Mouse (Mus musculus) heart, adult 2 months (tissue): ENCODE data around the gene Abcc9. TPM values are rescaled to one million over a fixed set of nuclear protein-coding genes. Genes with fewer than 3 reads are reported as not detected.

Source experiments
- DNase-seq, 2 experiments: peaks; one replicate each; pipeline ENCODE4 v3.0.0; 2021
- H3K27ac ChIP-seq: fragments of 200-600 bp; 2 replicates; pipeline ENCODE4 v1.8.1; 2022
- H3K27me3 ChIP-seq: fragments of 200-500 bp; 2 replicates; pipeline ENCODE4 v1.6.1; 2012; ENCODE audit warnings: mild to moderate bottlenecking, low read length, inconsistent platforms, mixed read lengths; ENCODE audit not compliant: control insufficient read depth, insufficient read depth
- H3K36me3 ChIP-seq: fragments of 200-500 bp; 2 replicates; pipeline ENCODE4 v1.6.1; 2012; ENCODE audit warnings: low read length, inconsistent platforms; ENCODE audit not compliant: control insufficient read depth, insufficient read depth
- H3K4me1 ChIP-seq: fragments of 200-500 bp; 2 replicates; pipeline ENCODE4 v1.6.1; 2011; ENCODE audit warnings: low read length; ENCODE audit not compliant: control insufficient read depth, insufficient read depth
- H3K4me3 ChIP-seq: fragments of 200-600 bp; 2 replicates; pipeline ENCODE4 v1.8.1; 2022
- H3K79me2 ChIP-seq: fragments of 200-500 bp; replicated peaks from 2 replicates; pipeline ENCODE4 v1.6.1; 2012; ENCODE audit warnings: mild to moderate bottlenecking, inconsistent platforms, low read length, moderate library complexity, mixed read lengths; ENCODE audit not compliant: control insufficient read depth, insufficient read depth
- H3K9ac ChIP-seq: fragments of 200-500 bp; 2 replicates; pipeline ENCODE4 v1.6.1; 2012; ENCODE audit warnings: low read depth, mild to moderate bottlenecking, control low read depth, inconsistent platforms, low read length, mixed read lengths
- CTCF ChIP-seq: fragments of 200-600 bp; IDR thresholded peaks from 2 replicates; pipeline ENCODE4 v1.8.1; 2022; ENCODE audit warnings: antibody characterized with exemption, mild to moderate bottlenecking, moderate library complexity
- EP300 ChIP-seq: fragments of 200-500 bp; IDR thresholded peaks from 2 replicates; pipeline ENCODE4 v1.6.1; 2011; ENCODE audit warnings: low read depth, low read length, control low read depth; ENCODE audit not compliant: insufficient read depth
- POLR2A ChIP-seq: fragments of 200-500 bp; IDR thresholded peaks from 2 replicates; pipeline ENCODE4 v1.6.1; 2011; ENCODE audit warnings: mild to moderate bottlenecking, low read depth, low read length, control low read depth; ENCODE audit not compliant: insufficient read depth
- WGBS: fragments of 180-500 bp; shearing (Covaris S2); methylation state at CpG from one replicate; pipeline ENCODE4 v1.1.7; 2018; 5-methylcytosine and 5-hydroxymethylcytosine counted together
- intact Hi-C: fragments of 180-260 bp; cut with DNase I; formaldehyde crosslinking; loops from one replicate; pipeline ENCODE4 v1.15.1; 2025
- polyA plus RNA-seq: library from polyadenylated mRNA; depleted of rRNA; stranded (reverse); fragments of >200 nt; gene quantifications from 2 replicates; pipeline ENCODE4 v1.2.3, GENCODE M21; 2012; rRNA removed
- total RNA-seq, 2 experiments: library from RNA; stranded (reverse); gene quantifications; 2 replicates each; pipeline ENCODE4 v1.2.3; 2021

Abcc9 gene
- total and polyA plus RNA-seq, 3 experiments, result 57.8 to 235 (median 227) TPM

- no peak for TF ChIP-seq CTCF
- peak overlapping the region; percentile 2; the same call in 1 of the 2 replicates for H3K27ac ChIP-seq
- intact Hi-C loops, result no loop called here
Measured at GRCm38 (mm10) chr6:142540561-142541160, 161.5 kb downstream of the Abcc9 start.

GRCm38 (mm10) chr6:142540131-142540530, 162.0 kb downstream of the Abcc9 start:
- no peak for DNase-seq
- Histone ChIP-seq H3K9ac (no peak overlapping the region), H3K27ac (peak overlapping the region; percentile 33; the same call in 1 of the 2 replicates), H3K36me3 (no peaks in the 10 kb centered on the region; the same call in 1 of the 2 replicates), H3K4me3 (no peak overlapping the region), H3K27me3 (no peaks in the 10 kb centered on the region), H3K4me1 (peaks cover 5% of the 10 kb centered on the region), H3K79me2 (no peaks in the 10 kb centered on the region)
- intact Hi-C loops, result no loop called here
- TF ChIP-seq CTCF (no peak), POLR2A (no peak), EP300 (no peak)
- 57% methylated on average over 5 of the region's 5 CpGs for WGBS

More at GRCm38 (mm10) chr6:142540561-142541160, 161.5 kb downstream of the Abcc9 start:
- peaks cover 5% of the 10 kb centered on the region for H3K4me1 ChIP-seq
- no peak for DNase-seq
- WGBS, result 68% methylated on average over 10 of the region's 10 CpGs
- no peaks in the 10 kb centered on the region; the same call in 1 of the 2 replicates for H3K36me3 ChIP-seq
- H3K79me2 ChIP-seq, result no peaks in the 10 kb centered on the region
- H3K9ac ChIP-seq, result no peak overlapping the region
- no peak overlapping the region for H3K4me3 ChIP-seq
- no peaks in the 10 kb centered on the region for H3K27me3 ChIP-seq

GRCm38 (mm10) chr6:142538503-142538902, 163.6 kb downstream of the Abcc9 start:
- 27% methylated on average over 17 of the region's 17 CpGs for WGBS
- Histone ChIP-seq H3K79me2 (no peaks in the 10 kb centered on the region), H3K27ac (peak overlapping the region; percentile 56), H3K36me3 (no peaks in the 10 kb centered on the region; the same call in 1 of the 2 replicates), H3K9ac (no peak overlapping the region), H3K4me3 (no peak overlapping the region), H3K27me3 (no peaks in the 10 kb centered on the region), H3K4me1 (peaks cover 5% of the 10 kb centered on the region)
- peak; percentile 85 for TF ChIP-seq EP300
- 0 out of 2 replicates have a peak, but pooled peaks have one; percentile 20 for TF ChIP-seq POLR2A
- TF ChIP-seq CTCF, result no peak
- intact Hi-C loops, result no loop called here
- DNase-seq, result peak; percentile 46 to 70

Other genes starting within 250 kb of the Abcc9 start
- gene Gys2, start 229.2 kb downstream of the Abcc9 start, total RNA-seq, result under 1 TPM; 0.09 to 0.39 TPM
- gene Gys2, start 229.2 kb downstream of the Abcc9 start, polyA plus RNA-seq, result 0.50 and 1.0 TPM in 2 replicates
- gene Ldhb, start 194.4 kb downstream of the Abcc9 start, total RNA-seq, result 1,000 to 10,000 TPM; 2,754 to 3,232 TPM
- 2,197 and 2,972 TPM in 2 replicates for gene Ldhb, start 194.4 kb downstream of the Abcc9 start, polyA plus RNA-seq
- gene Kcnj8, start 130.7 kb downstream of the Abcc9 start, total RNA-seq, result 10 to 100 TPM; 21.5 to 23.6 TPM
- 32.4 and 46.9 TPM in 2 replicates for gene Kcnj8, start 130.7 kb downstream of the Abcc9 start, polyA plus RNA-seq
- 10 to 100 TPM; 35.0 to 35.9 TPM for gene Cmas, start 54.4 kb upstream of the Abcc9 start, total RNA-seq
- 11.7 and 18.5 TPM in 2 replicates for gene Cmas, start 54.4 kb upstream of the Abcc9 start, polyA plus RNA-seq
- not detected for gene Sult6b2, start 102.2 kb upstream of the Abcc9 start, total RNA-seq
- 0.12 TPM in 2 replicates for gene Sult6b2, start 102.2 kb upstream of the Abcc9 start, polyA plus RNA-seq